Mouse (Mus musculus) cortical plate, adult 2 months (tissue): Measurements from ENCODE around the gene Tex13a.

Source experiments
- CTCF ChIP-seq: fragments of 200-500 bp; IDR thresholded peaks from 2 replicates; pipeline ENCODE4 v1.5.1; 2011; ENCODE audit warnings: mild to moderate bottlenecking, control low read depth, low read length; ENCODE audit not compliant: insufficient read depth; ENCODE audit errors: extremely low read depth
- POLR2A ChIP-seq: fragments of 200-500 bp; IDR thresholded peaks from 2 replicates; pipeline ENCODE4 v1.6.1; 2011; ENCODE audit warnings: mild to moderate bottlenecking, low read length, control low read depth; ENCODE audit not compliant: insufficient read depth; ENCODE audit errors: extremely low read depth

GRCm38 (mm10) chrX:138170146-138170545 lies 39.2 kb downstream of the Tex13a start:
- TF ChIP-seq CTCF (no peak), POLR2A (no peak)
